Mouse (Mus musculus) heart, embryonic 16.5 days (tissue): ENCODE results near the gene Eif4h. TPM values are rescaled to one million over a fixed set of nuclear protein-coding genes. Genes with fewer than 3 reads are reported as not detected.
A peak's percentile ranks its signal among the peaks of the same experiment; 100 is the strongest.

ENCODE experiments used
- ATAC-seq: fragments of 200-750 bp; cut with Nextera tagmentation; replicated peaks from 2 replicates; pipeline ENCODE4 v1.8.0; 2017; ENCODE audit warnings: moderate number of reproducible peaks; ENCODE audit not compliant: insufficient read depth, low FRiP score; ENCODE audit errors: extremely low read depth
- H3K27ac ChIP-seq: fragments of 300-500 bp; sonication (generic); 2 replicates; pipeline ENCODE4 v1.5.1; 2014; ENCODE audit warnings: mild to moderate bottlenecking, low read length, control low read depth, moderate library complexity
- H3K27me3 ChIP-seq: fragments of 300-500 bp; sonication (generic); 2 replicates; pipeline ENCODE4 v1.6.1; 2014; ENCODE audit warnings: low read length, mixed read lengths; ENCODE audit not compliant: control insufficient read depth, insufficient read depth
- H3K36me3 ChIP-seq: fragments of 300-500 bp; sonication (generic); 2 replicates; pipeline ENCODE4 v1.6.1; 2014; ENCODE audit not compliant: control insufficient read depth, insufficient read depth
- H3K4me1 ChIP-seq: fragments of 300-500 bp; sonication (generic); 2 replicates; pipeline ENCODE4 v1.6.1; 2014; ENCODE audit warnings: low read length, mixed read lengths; ENCODE audit not compliant: control insufficient read depth, insufficient read depth
- H3K4me2 ChIP-seq: fragments of 300-500 bp; sonication (generic); 2 replicates; pipeline ENCODE4 v1.6.1; 2014; ENCODE audit warnings: low read depth, mild to moderate bottlenecking, control low read depth, low read length
- H3K4me3 ChIP-seq: fragments of 300-500 bp; sonication (generic); 2 replicates; pipeline ENCODE4 v1.5.1; 2014; ENCODE audit warnings: mild to moderate bottlenecking, control low read depth, low read length
- H3K9ac ChIP-seq: fragments of 300-500 bp; sonication (generic); 2 replicates; pipeline ENCODE4 v1.6.1; 2014; ENCODE audit warnings: low read length, control low read depth
- H3K9me3 ChIP-seq: fragments of 300-500 bp; sonication (generic); replicated peaks from 2 replicates; pipeline ENCODE4 v1.6.1; 2016; ENCODE audit warnings: low read length; ENCODE audit not compliant: control insufficient read depth
- WGBS: fragments of 180-500 bp; shearing (Covaris S2); extraction: QIAGEN DNeasy Blood & Tissue Kit; methylation state at CpG from one replicate; pipeline ENCODE4 v1.1.7; 2014; 5-methylcytosine and 5-hydroxymethylcytosine counted together
- polyA plus RNA-seq: library from polyadenylated mRNA; unstranded; fragments of >200 nt; fragmentation: Nextera tagmentation; extraction: Ambion mirVana; gene quantifications from 2 replicates; pipeline ENCODE4 v1.2.1, GENCODE M21; 2015

The Eif4h gene
- 347 and 358 TPM in 2 replicates for polyA plus RNA-seq

DNA sequence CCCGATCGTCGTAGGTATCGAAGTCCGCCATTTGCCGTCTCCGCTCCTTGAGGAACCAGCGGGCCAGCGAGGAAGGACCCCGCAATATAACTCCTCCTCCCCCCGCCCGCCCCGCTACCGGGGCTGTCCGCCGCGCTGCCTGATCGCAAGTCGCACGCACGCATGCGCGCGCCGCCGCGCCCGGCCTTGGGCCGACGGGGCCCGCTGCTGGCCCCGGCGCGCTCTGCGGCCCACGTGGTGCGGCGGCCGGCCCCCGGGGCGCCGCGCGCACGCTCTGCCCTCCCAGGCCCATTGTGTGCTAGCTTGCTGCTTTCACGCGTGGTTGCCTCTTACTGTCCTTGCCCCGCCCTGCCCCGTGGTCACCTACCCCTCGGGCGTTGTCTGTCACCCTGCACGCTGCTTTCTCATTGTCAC, at the start of gene Eif4h:
Gene Eif4h, minus strand, starts transcription at position 222 of the 414 bp plus-strand sequence.
- Histone ChIP-seq H3K9ac (peak within 1 kb of the TSS; percentile 95), H3K4me3 (peak within 1 kb of the TSS; percentile 82), H3K4me2 (peak within 1 kb of the TSS; percentile 89), H3K27me3 (no peaks in the 10 kb centered on the region), H3K27ac (peak within 1 kb of the TSS; percentile 95), H3K4me1 (peaks cover 12% of the 10 kb centered on the region), H3K9me3 (no peaks in the 10 kb centered on the region), H3K36me3 (peaks cover 4% of the 10 kb centered on the region; the same call in 1 of the 2 replicates)
- ATAC-seq, result peak; percentile 94
- under 1% methylated on average over 52 of the region's 52 CpGs for WGBS

DNA sequence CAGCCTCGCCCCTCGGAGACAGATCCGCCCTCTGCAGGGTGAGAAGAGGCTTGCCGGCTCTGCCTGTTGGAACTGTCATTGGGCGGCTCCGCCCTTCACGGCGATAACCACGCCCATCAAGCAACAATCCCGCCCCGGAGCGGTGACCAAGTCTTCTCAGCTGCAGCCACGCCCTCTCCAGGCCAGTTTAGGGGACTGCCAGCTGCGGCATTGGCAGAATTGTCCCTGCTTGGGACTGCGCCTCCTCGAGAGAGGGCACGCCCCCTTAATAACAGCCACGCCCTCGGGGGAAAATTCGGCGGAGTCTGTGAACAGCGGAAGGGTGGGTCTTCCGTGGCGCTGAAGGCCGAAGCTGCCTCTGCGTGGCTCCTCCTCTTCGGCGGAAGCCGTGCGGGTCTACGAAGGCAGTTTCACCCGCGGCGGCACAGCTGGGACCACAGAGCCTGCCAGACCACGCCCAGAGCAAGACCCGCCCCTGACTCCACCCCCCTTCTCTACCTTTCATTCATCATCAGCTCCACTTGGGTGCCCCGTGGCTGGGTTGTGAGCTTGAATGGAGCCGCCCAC, 49.5 kb upstream of the Eif4h start:
- Histone ChIP-seq H3K27ac (peak overlapping the region; percentile 43), H3K4me1 (peaks cover 11% of the 10 kb centered on the region), H3K9me3 (no peaks in the 10 kb centered on the region), H3K4me3 (peak overlapping the region; percentile 78), H3K36me3 (peaks cover 3% of the 10 kb centered on the region; the same call in 1 of the 2 replicates), H3K4me2 (peak overlapping the region; percentile 74), H3K27me3 (no peaks in the 10 kb centered on the region), H3K9ac (peak overlapping the region; percentile 23)
- peak; percentile 95 for ATAC-seq
- WGBS, result under 1% methylated on average over 38 of the region's 38 CpGs

DNA sequence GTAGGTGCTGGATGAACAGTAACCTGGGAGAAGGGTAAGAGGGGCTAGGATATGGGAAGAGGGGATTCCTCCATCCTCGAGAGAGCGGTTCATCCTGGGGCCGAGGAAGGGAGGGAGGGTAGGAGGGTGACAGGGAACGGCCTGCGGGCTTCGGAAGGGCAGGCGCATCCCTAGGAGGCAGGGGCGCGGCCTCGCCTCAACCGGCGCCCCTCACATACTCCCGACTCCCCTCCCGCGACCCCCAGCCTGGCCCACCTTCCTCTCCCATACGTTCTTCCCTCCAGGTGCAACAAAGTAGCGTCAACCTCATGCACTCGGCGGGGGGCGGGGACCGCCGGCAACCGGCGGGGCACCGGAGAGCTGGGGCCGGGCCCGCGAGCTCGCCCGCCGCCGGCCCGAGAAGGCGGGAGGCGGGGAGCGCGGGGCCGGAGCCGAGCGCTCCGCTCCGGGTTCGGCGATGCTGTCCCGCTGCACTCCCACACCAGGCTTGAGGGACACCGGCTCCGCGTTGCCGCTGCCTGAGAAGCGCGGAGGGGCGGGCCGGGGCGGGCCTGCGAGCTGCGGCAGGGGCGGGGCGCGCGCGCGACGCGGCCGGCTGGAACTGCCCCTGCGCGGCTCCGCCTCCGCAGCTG, 48.9 kb upstream of the Eif4h start, which contains the start of gene Limk1:
Gene Limk1, minus strand, starts transcription at position 513 of the 632 bp plus-strand sequence.
- H3K9me3 ChIP-seq, result no peaks in the 10 kb centered on the region
- H3K9ac ChIP-seq, result peak within 1 kb of the TSS; percentile 81
- H3K4me1 ChIP-seq, result peaks cover 11% of the 10 kb centered on the region
- peak; percentile 0; the same call in 1 of the 2 replicates for ATAC-seq
- WGBS, result 1% methylated on average over 61 of the region's 69 CpGs
- peak within 1 kb of the TSS; percentile 43 for H3K27ac ChIP-seq
- peak within 1 kb of the TSS; percentile 78 for H3K4me3 ChIP-seq
- no peaks in the 10 kb centered on the region for H3K27me3 ChIP-seq
- H3K36me3 ChIP-seq, result peaks cover 7% of the 10 kb centered on the region; the same call in 1 of the 2 replicates
- peak within 1 kb of the TSS; percentile 81 for H3K4me2 ChIP-seq

- Histone ChIP-seq H3K36me3 (peaks cover 7% of the 10 kb centered on the region; the same call in 1 of the 2 replicates), H3K4me1 (peaks cover 11% of the 10 kb centered on the region), H3K4me2 (peak overlapping the region; percentile 81; the same call in 1 of the 2 replicates), H3K27ac (no peak overlapping the region), H3K9me3 (no peaks in the 10 kb centered on the region), H3K4me3 (peak overlapping the region; percentile 78; the same call in 1 of the 2 replicates), H3K9ac (peak overlapping the region; percentile 45), H3K27me3 (no peaks in the 10 kb centered on the region)
- WGBS, result 89% methylated on average over 1 of the region's 1 CpGs
- ATAC-seq, result no peak
Observed at GRCm38 (mm10) chr5:134687187-134687586, 47.9 kb upstream of the Eif4h start.

DNA sequence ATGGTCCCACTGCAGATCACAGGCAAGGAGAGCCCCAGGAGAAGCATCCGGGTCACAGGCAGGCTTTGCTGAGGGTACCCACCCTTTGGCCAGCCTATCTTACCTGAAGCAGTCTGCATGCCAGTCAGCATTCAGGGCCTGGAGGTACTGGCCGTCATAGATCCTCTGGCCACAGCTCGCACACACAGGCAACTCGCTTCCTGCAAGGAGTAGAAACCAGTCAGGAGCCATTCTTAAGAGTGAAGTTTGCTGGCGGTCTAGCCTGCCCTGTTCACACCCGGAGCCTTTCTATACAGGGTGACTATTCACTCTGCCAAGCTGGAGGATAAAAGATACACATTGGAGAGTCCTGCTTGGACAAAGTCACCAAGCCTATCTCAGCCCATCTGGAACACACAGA, 47.3 kb upstream of the Eif4h start:
- Histone ChIP-seq H3K4me3 (no peak overlapping the region), H3K9ac (no peak overlapping the region), H3K9me3 (no peaks in the 10 kb centered on the region), H3K4me2 (no peak overlapping the region), H3K4me1 (peaks cover 11% of the 10 kb centered on the region), H3K36me3 (peaks cover 7% of the 10 kb centered on the region; the same call in 1 of the 2 replicates), H3K27ac (no peak overlapping the region), H3K27me3 (no peaks in the 10 kb centered on the region)
- ATAC-seq, result no peak
- WGBS, result 91% methylated on average over 6 of the region's 6 CpGs

DNA sequence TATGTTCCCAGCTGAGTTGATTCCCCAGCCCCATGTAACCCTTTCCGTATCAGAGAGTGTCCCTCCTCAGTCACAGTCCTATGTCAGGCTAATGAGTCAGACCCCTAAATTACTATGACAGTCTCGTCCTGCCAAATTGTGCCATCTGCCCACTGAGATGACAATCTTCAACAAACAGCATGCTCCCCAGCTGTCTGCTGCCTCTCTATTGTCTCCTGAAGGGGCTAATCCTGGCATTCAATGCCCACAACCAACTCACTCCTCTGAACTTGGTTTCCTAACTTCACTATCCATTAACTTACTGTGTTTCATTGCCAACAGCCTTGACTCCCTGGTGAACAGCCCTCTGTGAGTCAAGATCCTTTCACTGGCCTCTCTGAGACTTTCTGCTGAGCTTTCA, 45.1 kb upstream of the Eif4h start:
- H3K4me2 ChIP-seq, result no peak overlapping the region
- H3K9ac ChIP-seq, result no peak overlapping the region
- H3K27me3 ChIP-seq, result no peaks in the 10 kb centered on the region
- no peak overlapping the region for H3K27ac ChIP-seq
- 81% methylated on average over 2 of the region's 2 CpGs for WGBS
- H3K9me3 ChIP-seq, result no peaks in the 10 kb centered on the region
- peaks cover 21% of the 10 kb centered on the region for H3K4me1 ChIP-seq
- no peak for ATAC-seq
- peaks cover 7% of the 10 kb centered on the region; the same call in 1 of the 2 replicates for H3K36me3 ChIP-seq
- no peak overlapping the region for H3K4me3 ChIP-seq

DNA sequence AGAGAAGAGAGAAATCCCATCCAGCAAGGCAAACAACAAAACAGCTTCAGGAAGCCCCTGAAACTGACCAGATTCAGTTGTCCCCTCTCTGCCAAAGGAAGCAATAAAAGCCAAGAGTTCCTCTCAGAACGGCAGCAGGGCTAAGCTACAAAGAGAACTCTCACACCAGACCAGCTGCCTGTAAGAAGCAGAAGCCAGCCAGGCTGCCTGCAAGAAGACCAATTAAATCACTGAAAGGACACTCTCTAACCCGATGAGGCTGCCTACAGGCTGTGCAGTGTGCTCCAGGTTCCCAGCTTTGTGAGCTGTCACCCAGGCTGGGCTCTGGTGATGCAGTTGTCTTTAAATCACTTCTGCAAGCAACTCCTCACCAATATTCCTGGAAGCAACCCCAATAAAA, 44.5 kb upstream of the Eif4h start:
- WGBS, result 66% methylated on average over 2 of the region's 2 CpGs
- Histone ChIP-seq H3K4me1 (peaks cover 20% of the 10 kb centered on the region), H3K36me3 (peaks cover 7% of the 10 kb centered on the region; the same call in 1 of the 2 replicates), H3K27ac (no peak overlapping the region), H3K9ac (no peak overlapping the region), H3K4me2 (no peak overlapping the region), H3K9me3 (no peaks in the 10 kb centered on the region), H3K4me3 (no peak overlapping the region), H3K27me3 (no peaks in the 10 kb centered on the region)
- ATAC-seq, result no peak

- Histone ChIP-seq H3K4me1 (peaks cover 26% of the 10 kb centered on the region), H3K9ac (peak overlapping the region; percentile 48), H3K9me3 (no peaks in the 10 kb centered on the region), H3K27me3 (no peaks in the 10 kb centered on the region), H3K36me3 (peaks cover 7% of the 10 kb centered on the region; the same call in 1 of the 2 replicates), H3K4me2 (no peak overlapping the region), H3K27ac (peak overlapping the region; percentile 42; the same call in 1 of the 2 replicates), H3K4me3 (no peak overlapping the region)
- ATAC-seq, result peak; percentile 18; the same call in 1 of the 2 replicates
- 45% methylated on average over 12 of the region's 12 CpGs for WGBS
Observed at GRCm38 (mm10) chr5:134680238-134680637, 40.9 kb upstream of the Eif4h start.
